25 mouse cellular contexts compared by ENCODE assay signal in the genomic region with DNA sequence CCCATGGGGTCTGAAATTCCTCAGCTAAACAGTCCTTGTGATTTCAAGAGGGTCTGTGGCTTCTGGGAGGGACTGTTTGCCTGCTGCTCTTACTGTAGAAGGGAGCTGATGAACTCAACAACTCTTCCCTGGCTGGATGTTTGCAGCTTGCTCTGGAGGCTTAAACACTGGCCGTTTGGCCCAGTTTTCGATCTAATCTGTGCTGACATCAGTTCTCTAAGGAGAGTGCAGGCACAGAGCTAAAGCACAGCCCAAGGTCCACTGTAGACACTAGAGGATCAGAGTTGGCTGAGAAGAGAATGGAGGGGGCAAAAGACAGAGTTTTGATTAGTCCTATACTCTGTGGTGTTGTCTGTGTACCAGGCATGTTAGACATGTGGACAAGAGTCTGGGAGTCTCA.
A peak's percentile ranks its signal among the peaks of the same experiment; 100 is the strongest.
DNase-seq lines count a peak whose midpoint lies in the region; ATAC-seq and TF ChIP-seq lines count a peak whose summit lies in the region.
"Had no signal": no experiment of that assay in that cellular context is flagged by ENCODE, and none has a peak within 500 bp of the region (broad histone marks: within the 10 kb centered on the region; RNA-seq: fewer than 3 reads in every experiment).

No protein-coding gene starts in this region.

- H3K9me3 ChIP-seq in forebrain, embryonic 10.5 days = no peaks in the 10 kb centered on the region
- H3K9me3 ChIP-seq in forebrain, embryonic 16.5 days (ENCODE audit: control insufficient read depth, low read length) = no peaks in the 10 kb centered on the region
- H3K9me3 ChIP-seq in midbrain, embryonic 11.5 days (ENCODE audit: control insufficient read depth, low read length) = no peaks in the 10 kb centered on the region
- no peaks in the 10 kb centered on the region for H3K9me3 ChIP-seq in midbrain, embryonic 16.5 days (replicated peaks; ENCODE audit: control insufficient read depth, low read length, poor library complexity, severe bottlenecking)
- H3K9me3 ChIP-seq: embryonic facial prominence, embryonic 12.5 days; embryonic facial prominence, embryonic 15.5 days; forebrain, embryonic 12.5 days; forebrain, embryonic 15.5 days; heart, embryonic 15.5 days had no signal

- no peak overlapping the region for H3K4me2 ChIP-seq in forebrain, embryonic 16.5 days (ENCODE audit: low read length)
- H3K4me2 ChIP-seq in midbrain, embryonic 11.5 days = no peak overlapping the region
- no peak overlapping the region for H3K4me2 ChIP-seq in midbrain, embryonic 16.5 days (ENCODE audit: low read length)
- H3K4me2 ChIP-seq: embryonic facial prominence, embryonic 12.5 days; embryonic facial prominence, embryonic 15.5 days; forebrain, embryonic 12.5 days; forebrain, embryonic 15.5 days; heart, embryonic 11.5 days; heart, embryonic 15.5 days; hindbrain, embryonic 14.5 days had no signal

- ATAC-seq in forebrain, embryonic 16.5 days = no peak
- no peak for ATAC-seq in midbrain, embryonic 11.5 days (ENCODE audit: low FRiP score)
- ATAC-seq in midbrain, embryonic 16.5 days = no peak
- ATAC-seq: activated CD4-positive, CD25-positive, alpha-beta regulatory T cell, adult 4 months; forebrain, embryonic 15.5 days had no signal

- H3K27me3 ChIP-seq in forebrain, embryonic 10.5 days (ENCODE audit: poor library complexity, severe bottlenecking) = no peaks in the 10 kb centered on the region
- H3K27me3 ChIP-seq in forebrain, embryonic 16.5 days (replicated peaks; ENCODE audit: control insufficient read depth, insufficient read depth, low read length) = no peaks in the 10 kb centered on the region
- no peaks in the 10 kb centered on the region for H3K27me3 ChIP-seq in liver, adult 2 months (ENCODE audit: control insufficient read depth, insufficient read depth, low read length)
- H3K27me3 ChIP-seq in midbrain, embryonic 11.5 days (ENCODE audit: control insufficient read depth, insufficient read depth, low read length) = no peaks in the 10 kb centered on the region
- no peaks in the 10 kb centered on the region for H3K27me3 ChIP-seq in midbrain, embryonic 16.5 days (ENCODE audit: control insufficient read depth, insufficient read depth, low read depth, low read length)
- H3K27me3 ChIP-seq: embryonic facial prominence, embryonic 12.5 days; embryonic facial prominence, embryonic 15.5 days; forebrain, embryonic 12.5 days; forebrain, embryonic 15.5 days; heart, embryonic 15.5 days had no signal

- H3K4me1 ChIP-seq in forebrain, embryonic 10.5 days = 0 out of 2 replicates have a peak, but pooled peaks cover 4% of the 10 kb centered on the region
- H3K4me1 ChIP-seq in forebrain, embryonic 16.5 days (replicated peaks; ENCODE audit: control insufficient read depth, insufficient read depth, low read length) = no peaks in the 10 kb centered on the region
- H3K4me1 ChIP-seq in liver, adult 2 months (ENCODE audit: control insufficient read depth, insufficient read depth, low read length) = peaks cover 3% of the 10 kb centered on the region; the same call in 1 of the 2 replicates
- H3K4me1 ChIP-seq in midbrain, embryonic 11.5 days (ENCODE audit: control insufficient read depth, insufficient read depth, low read length) = no peaks in the 10 kb centered on the region
- H3K4me1 ChIP-seq in midbrain, embryonic 16.5 days (ENCODE audit: control insufficient read depth, insufficient read depth, low read length) = peaks cover 5% of the 10 kb centered on the region; the same call in 1 of the 2 replicates
- H3K4me1 ChIP-seq: embryonic facial prominence, embryonic 12.5 days; embryonic facial prominence, embryonic 15.5 days; forebrain, embryonic 15.5 days; heart, embryonic 15.5 days had no signal

- no peak overlapping the region for H3K9ac ChIP-seq in forebrain, embryonic 16.5 days (replicated peaks; ENCODE audit: low read depth, low read length)
- no peak overlapping the region for H3K9ac ChIP-seq in liver, adult 2 months (ENCODE audit: low read depth, low read length)
- H3K9ac ChIP-seq in midbrain, embryonic 11.5 days (ENCODE audit: low read length) = no peak overlapping the region
- H3K9ac ChIP-seq in midbrain, embryonic 16.5 days (ENCODE audit: low read depth, low read length) = no peak overlapping the region
- H3K9ac ChIP-seq: embryonic facial prominence, embryonic 12.5 days; embryonic facial prominence, embryonic 15.5 days; forebrain, embryonic 12.5 days; forebrain, embryonic 15.5 days; heart, embryonic 15.5 days; hindbrain, embryonic 14.5 days had no signal

- no peak for TF ChIP-seq POLR2A in liver, adult 2 months (IDR thresholded peaks at IDR 0.05; ENCODE audit: extremely low read depth, insufficient read depth, low read length)

- H3K36me3 ChIP-seq in forebrain, embryonic 10.5 days (replicated peaks) = no peaks in the 10 kb centered on the region
- no peaks in the 10 kb centered on the region for H3K36me3 ChIP-seq in forebrain, embryonic 16.5 days (ENCODE audit: control insufficient read depth, insufficient read depth)
- H3K36me3 ChIP-seq in liver, adult 2 months (ENCODE audit: control insufficient read depth, insufficient read depth, low read length) = no peaks in the 10 kb centered on the region
- no peaks in the 10 kb centered on the region for H3K36me3 ChIP-seq in midbrain, embryonic 11.5 days (ENCODE audit: control insufficient read depth, insufficient read depth, low read length)
- no peaks in the 10 kb centered on the region for H3K36me3 ChIP-seq in midbrain, embryonic 16.5 days (ENCODE audit: control insufficient read depth, insufficient read depth, low read length)
- H3K36me3 ChIP-seq: embryonic facial prominence, embryonic 12.5 days; embryonic facial prominence, embryonic 15.5 days; forebrain, embryonic 12.5 days; forebrain, embryonic 15.5 days; heart, embryonic 15.5 days had no signal

- no peak for DNase-seq in forebrain, embryonic 10.5 days (ENCODE audit: extremely low spot score, low spot score)
- peak; percentile 66 for DNase-seq in liver, adult 2 months (ENCODE audit: extremely low read depth, low read depth, low spot score)
- DNase-seq in liver = no peak
- DNase-seq in midbrain, embryonic 11.5 days (ENCODE audit: low spot score, missing footprints) = peak; percentile 83
- DNase-seq in retina, postnatal 1 day = peak; percentile 53
- no peak for DNase-seq in adrenal gland, postnatal 10 days
- DNase-seq: adrenal gland, adult 8-10 months; adrenal gland, postnatal 36 days; cerebellum, adult 18-20 months; cerebellum, adult 9-11 months; cerebellum, postnatal 25 days; gastrocnemius, postnatal 10 days; gastrocnemius, postnatal 36 days; heart, postnatal 10 days; heart, postnatal 36 days had no signal

- no peaks in the 10 kb centered on the region for H3K79me2 ChIP-seq in liver, adult 2 months (ENCODE audit: control insufficient read depth, insufficient read depth, low read length)

- peak overlapping the region; percentile 4; the same call in 1 of the 2 replicates for H3K27ac ChIP-seq in forebrain, embryonic 10.5 days
- no peak overlapping the region for H3K27ac ChIP-seq in forebrain, embryonic 16.5 days (ENCODE audit: low read length)
- no peak overlapping the region for H3K27ac ChIP-seq in liver, adult 2 months (replicated peaks; ENCODE audit: insufficient read depth, low read depth, low read length)
- H3K27ac ChIP-seq in midbrain, embryonic 11.5 days (ENCODE audit: low read depth, low read length) = no peak overlapping the region
- H3K27ac ChIP-seq in midbrain, embryonic 16.5 days (ENCODE audit: low read length) = no peak overlapping the region
- H3K27ac ChIP-seq: embryonic facial prominence, embryonic 12.5 days; embryonic facial prominence, embryonic 15.5 days; forebrain, embryonic 12.5 days; forebrain, embryonic 15.5 days; heart, embryonic 15.5 days; hindbrain, embryonic 14.5 days had no signal

- no peak overlapping the region for H3K4me3 ChIP-seq in forebrain, embryonic 10.5 days
- no peak overlapping the region for H3K4me3 ChIP-seq in forebrain, embryonic 16.5 days (replicated peaks; ENCODE audit: low read length)
- H3K4me3 ChIP-seq in liver, adult 2 months (ENCODE audit: insufficient read depth, low read depth, low read length) = no peak overlapping the region
- H3K4me3 ChIP-seq in midbrain, embryonic 11.5 days (ENCODE audit: low read depth, low read length) = no peak overlapping the region
- H3K4me3 ChIP-seq in midbrain, embryonic 16.5 days (ENCODE audit: low read depth, low read length) = no peak overlapping the region
- H3K4me3 ChIP-seq: embryonic facial prominence, embryonic 12.5 days; embryonic facial prominence, embryonic 15.5 days; forebrain, embryonic 12.5 days; forebrain, embryonic 15.5 days; heart, embryonic 15.5 days had no signal

- TF ChIP-seq CTCF in liver, adult 2 months (IDR thresholded peaks at IDR 0.05; ENCODE audit: low read depth, low read length) = no peak

- WGBS in forebrain, embryonic 10.5 days = 77% methylated on average over 2 of the region's 2 CpGs
- WGBS in forebrain, embryonic 16.5 days = 83% methylated on average over 2 of the region's 2 CpGs
- WGBS in liver, adult 2 months = 53% methylated on average over 2 of the region's 2 CpGs
- 64% methylated on average over 2 of the region's 2 CpGs for WGBS in midbrain, embryonic 11.5 days
- 61% methylated on average over 2 of the region's 2 CpGs for WGBS in midbrain, embryonic 16.5 days

Comparison
In these comparisons a context has a peak if more than half of its experiments do, and no peak if none do; other contexts are left out.
1. DNase-seq: peak in liver, adult 2 months (single experiment), midbrain, embryonic 11.5 days (single experiment) and retina, postnatal 1 day (single experiment); none in forebrain, embryonic 10.5 days (single experiment), liver (single experiment) and adrenal gland, postnatal 10 days (single experiment).